Mouse (Mus musculus) liver, embryonic 16.5 days (tissue): Measurements from ENCODE around the gene Rpl10. TPM values are rescaled to one million over a fixed set of nuclear protein-coding genes. Genes with fewer than 3 reads are reported as not detected.

Source experiments
- ATAC-seq: fragments of 200-750 bp; cut with Nextera tagmentation; 2 replicates; pipeline ENCODE4 v1.8.0; 2017; ENCODE audit warnings: low read depth, mild to moderate bottlenecking, moderate number of reproducible peaks, moderate library complexity
- H3K27ac ChIP-seq: fragments of 300-500 bp; sonication (generic); 2 replicates; pipeline ENCODE4 v1.5.1; 2014; ENCODE audit warnings: mild to moderate bottlenecking, low read length
- H3K27me3 ChIP-seq: fragments of 300-500 bp; sonication (generic); 2 replicates; pipeline ENCODE4 v1.6.1; 2014; ENCODE audit warnings: low read depth, low read length, mixed read lengths; ENCODE audit not compliant: control insufficient read depth, insufficient read depth
- H3K36me3 ChIP-seq: fragments of 300-500 bp; sonication (generic); 2 replicates; pipeline ENCODE4 v1.6.1; 2014; ENCODE audit warnings: mild to moderate bottlenecking; ENCODE audit not compliant: control insufficient read depth, insufficient read depth
- H3K4me1 ChIP-seq: fragments of 300-500 bp; sonication (generic); 2 replicates; pipeline ENCODE4 v1.6.1; 2014; ENCODE audit warnings: low read depth, low read length, mixed read lengths; ENCODE audit not compliant: control insufficient read depth
- H3K4me2 ChIP-seq: fragments of 300-500 bp; sonication (generic); 2 replicates; pipeline ENCODE4 v1.6.1; 2014; ENCODE audit warnings: low read depth, low read length, mixed read lengths
- H3K4me3 ChIP-seq: fragments of 300-500 bp; sonication (generic); 2 replicates; pipeline ENCODE4 v1.5.1; 2014; ENCODE audit warnings: low read depth, mild to moderate bottlenecking, low read length
- H3K9ac ChIP-seq: fragments of 300-500 bp; sonication (generic); 2 replicates; pipeline ENCODE4 v1.6.1; 2014; ENCODE audit warnings: low read depth, low read length
- H3K9me3 ChIP-seq: fragments of 300-500 bp; sonication (generic); replicated peaks from 2 replicates; pipeline ENCODE4 v1.6.1; 2016; ENCODE audit warnings: low read length; ENCODE audit not compliant: control insufficient read depth
- WGBS: fragments of 180-500 bp; shearing (Covaris S2); extraction: QIAGEN DNeasy Blood & Tissue Kit; methylation state at CpG from one replicate; pipeline ENCODE4 v1.1.7; 2014; ENCODE audit not compliant: insufficient replicate concordance; 5-methylcytosine and 5-hydroxymethylcytosine counted together
- polyA plus RNA-seq: library from polyadenylated mRNA; unstranded; fragments of >200 nt; fragmentation: Nextera tagmentation; extraction: Ambion mirVana; gene quantifications from 2 replicates; pipeline ENCODE4 v1.2.1, GENCODE M21; 2015

Rpl10 gene
- polyA plus RNA-seq, 1 experiment from 2014 or later = 375 TPM

GRCm38 (mm10) chrX:74245687-74246086, 24.9 kb upstream of the Rpl10 start:
- WGBS = 17% methylated on average over 21 of the region's 21 CpGs
- Histone ChIP-seq H3K4me2 (peak overlapping the region; percentile 91), H3K4me1 (peaks cover 23% of the 10 kb centered on the region), H3K27me3 (no peaks in the 10 kb centered on the region; the same call in 1 of the 2 replicates), H3K27ac (peak overlapping the region; percentile 5), H3K9me3 (no peaks in the 10 kb centered on the region), H3K9ac (peak overlapping the region; percentile 58), H3K36me3 (no peaks in the 10 kb centered on the region), H3K4me3 (peak overlapping the region; percentile 63)
- ATAC-seq = peak; percentile 19; the same call in 1 of the 2 replicates

DNA sequence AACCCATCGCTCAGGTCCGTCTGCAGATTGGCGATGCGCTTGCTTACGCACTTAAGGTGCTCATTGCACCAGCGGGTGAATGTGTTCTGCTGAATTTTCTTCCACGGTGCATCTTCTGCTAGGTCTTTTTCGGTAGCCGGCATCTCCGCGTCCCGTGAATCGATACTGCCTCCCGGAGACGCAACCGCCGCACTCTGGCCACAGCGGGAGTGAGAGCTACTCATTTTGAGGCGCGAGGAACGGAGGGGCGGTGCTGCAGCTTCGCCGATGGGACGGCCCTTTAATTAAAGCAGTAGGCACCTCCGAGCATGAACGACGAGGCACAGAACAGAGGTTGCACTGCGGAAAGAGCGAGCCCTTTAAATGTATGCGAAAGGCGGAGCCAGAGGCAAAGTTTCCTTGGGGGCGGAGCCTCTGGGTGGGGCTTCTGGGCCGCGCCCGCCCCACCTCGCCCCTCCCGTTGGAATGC, 24.4 kb upstream of the Rpl10 start:
- H3K36me3 ChIP-seq = no peaks in the 10 kb centered on the region
- WGBS = 24% methylated on average over 38 of the region's 38 CpGs
- H3K4me2 ChIP-seq = peak overlapping the region; percentile 91
- peak overlapping the region; percentile 63 for H3K4me3 ChIP-seq
- peak overlapping the region; percentile 58 for H3K9ac ChIP-seq
- H3K27ac ChIP-seq = peak overlapping the region; percentile 50
- no peaks in the 10 kb centered on the region for H3K9me3 ChIP-seq
- ATAC-seq = peak; percentile 81
- peaks cover 23% of the 10 kb centered on the region for H3K4me1 ChIP-seq
- H3K27me3 ChIP-seq = no peaks in the 10 kb centered on the region; the same call in 1 of the 2 replicates

DNA sequence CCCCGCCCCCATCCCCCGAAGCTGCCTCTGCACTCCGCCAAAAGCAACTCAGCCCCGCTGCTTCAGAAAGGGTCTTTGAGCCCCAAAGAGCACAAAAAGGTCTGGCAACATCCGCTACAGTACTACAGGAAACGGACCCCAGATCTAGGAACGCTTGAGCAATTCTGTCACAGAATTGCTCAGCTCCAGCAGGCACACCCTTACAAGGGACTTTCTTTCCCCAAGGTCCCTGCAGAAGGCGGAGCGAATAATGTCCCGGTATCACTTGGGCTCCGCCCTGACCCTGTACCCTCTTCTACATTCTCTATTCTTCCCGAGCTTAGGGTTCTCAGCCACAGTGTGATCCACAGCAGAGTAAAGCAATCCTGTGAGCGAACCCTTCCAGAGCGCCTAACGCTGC, 23.9 kb upstream of the Rpl10 start:
- Histone ChIP-seq H3K4me1 (peaks cover 23% of the 10 kb centered on the region), H3K27me3 (no peaks in the 10 kb centered on the region; the same call in 1 of the 2 replicates), H3K36me3 (no peaks in the 10 kb centered on the region), H3K4me2 (peak overlapping the region; percentile 91), H3K9me3 (no peaks in the 10 kb centered on the region), H3K27ac (peak overlapping the region; percentile 50; the same call in 1 of the 2 replicates), H3K9ac (peak overlapping the region; percentile 28; the same call in 1 of the 2 replicates), H3K4me3 (peak overlapping the region; percentile 63)
- peak; percentile 9 for ATAC-seq
- WGBS = 23% methylated on average over 14 of the region's 15 CpGs

- no peaks in the 10 kb centered on the region for H3K36me3 ChIP-seq
- H3K4me1 ChIP-seq = peaks cover 19% of the 10 kb centered on the region
- no peak overlapping the region for H3K4me2 ChIP-seq
- no peaks in the 10 kb centered on the region; the same call in 1 of the 2 replicates for H3K27me3 ChIP-seq
- H3K9me3 ChIP-seq = no peaks in the 10 kb centered on the region
- ATAC-seq = no peak
- WGBS = 10% methylated on average over 3 of the region's 3 CpGs
- H3K27ac ChIP-seq = no peak overlapping the region
- no peak overlapping the region for H3K4me3 ChIP-seq
- no peak overlapping the region for H3K9ac ChIP-seq
Measured at GRCm38 (mm10) chrX:74248651-74249050, 22.0 kb upstream of the Rpl10 start.

GRCm38 (mm10) chrX:74249615-74250014, 21.0 kb upstream of the Rpl10 start, which contains the start of gene Flna:
Gene Flna (minus strand): TSS chrX:74249820.
- peaks cover 9% of the 10 kb centered on the region; the same call in 1 of the 2 replicates for H3K4me1 ChIP-seq
- peak within 1 kb of the TSS; percentile 51 for H3K4me3 ChIP-seq
- H3K36me3 ChIP-seq = no peaks in the 10 kb centered on the region
- peak within 1 kb of the TSS; percentile 45 for H3K9ac ChIP-seq
- H3K9me3 ChIP-seq = no peaks in the 10 kb centered on the region
- H3K27me3 ChIP-seq = no peaks in the 10 kb centered on the region; the same call in 1 of the 2 replicates
- 25% methylated on average over 38 of the region's 38 CpGs for WGBS
- no peak for ATAC-seq
- H3K27ac ChIP-seq = no peak within 1 kb of the TSS
- peak within 1 kb of the TSS; percentile 64 for H3K4me2 ChIP-seq

DNA sequence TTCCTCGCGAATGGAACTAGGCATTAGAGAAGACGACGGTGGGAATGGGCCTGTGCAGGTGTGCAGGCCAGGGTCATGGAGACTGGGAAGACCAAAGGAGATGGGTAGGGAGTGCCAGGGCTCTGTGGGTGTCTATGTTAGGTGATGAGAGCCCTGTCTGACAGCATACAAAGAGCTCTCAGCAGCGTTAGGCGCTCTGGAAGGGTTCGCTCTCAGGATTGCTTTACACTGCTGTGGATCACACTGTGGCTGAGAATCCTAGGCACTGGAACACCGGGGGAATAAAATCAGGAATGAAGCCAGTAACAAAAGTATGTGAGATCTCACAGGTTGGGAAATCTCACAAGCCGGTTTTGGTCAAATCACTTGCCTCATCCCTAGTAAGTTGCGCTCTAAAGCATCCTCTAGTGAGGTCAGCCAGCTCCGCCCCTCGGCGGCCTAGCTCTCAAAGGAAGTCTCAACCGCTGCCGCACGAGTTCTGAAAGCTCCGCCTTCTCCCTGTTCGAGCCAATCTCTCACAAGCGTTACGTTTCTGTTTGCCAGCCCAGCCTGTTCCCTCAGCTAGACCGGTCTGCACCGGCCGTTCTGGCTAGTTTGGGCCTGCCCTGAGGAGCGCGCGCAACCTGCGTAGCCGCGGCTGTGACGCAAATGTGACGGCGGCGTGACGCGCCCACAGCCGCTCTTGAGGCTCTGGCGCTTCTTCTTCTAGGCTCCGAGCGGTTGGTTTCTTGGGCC, 16.3 kb upstream of the Rpl10 start, which contains the start of gene Emd:
Emd (plus strand) TSS at position 535 of the 735 bp plus-strand sequence.
- Histone ChIP-seq H3K9me3 (no peaks in the 10 kb centered on the region), H3K36me3 (peaks cover 4% of the 10 kb centered on the region; the same call in 1 of the 2 replicates), H3K4me2 (peak within 1 kb of the TSS; percentile 80), H3K27me3 (no peaks in the 10 kb centered on the region; the same call in 1 of the 2 replicates), H3K27ac (peak within 1 kb of the TSS; percentile 87), H3K9ac (peak within 1 kb of the TSS; percentile 81), H3K4me1 (peaks cover 4% of the 10 kb centered on the region; the same call in 1 of the 2 replicates), H3K4me3 (peak within 1 kb of the TSS; percentile 74)
- ATAC-seq = peak; percentile 99
- WGBS = 33% methylated on average over 39 of the region's 39 CpGs

DNA sequence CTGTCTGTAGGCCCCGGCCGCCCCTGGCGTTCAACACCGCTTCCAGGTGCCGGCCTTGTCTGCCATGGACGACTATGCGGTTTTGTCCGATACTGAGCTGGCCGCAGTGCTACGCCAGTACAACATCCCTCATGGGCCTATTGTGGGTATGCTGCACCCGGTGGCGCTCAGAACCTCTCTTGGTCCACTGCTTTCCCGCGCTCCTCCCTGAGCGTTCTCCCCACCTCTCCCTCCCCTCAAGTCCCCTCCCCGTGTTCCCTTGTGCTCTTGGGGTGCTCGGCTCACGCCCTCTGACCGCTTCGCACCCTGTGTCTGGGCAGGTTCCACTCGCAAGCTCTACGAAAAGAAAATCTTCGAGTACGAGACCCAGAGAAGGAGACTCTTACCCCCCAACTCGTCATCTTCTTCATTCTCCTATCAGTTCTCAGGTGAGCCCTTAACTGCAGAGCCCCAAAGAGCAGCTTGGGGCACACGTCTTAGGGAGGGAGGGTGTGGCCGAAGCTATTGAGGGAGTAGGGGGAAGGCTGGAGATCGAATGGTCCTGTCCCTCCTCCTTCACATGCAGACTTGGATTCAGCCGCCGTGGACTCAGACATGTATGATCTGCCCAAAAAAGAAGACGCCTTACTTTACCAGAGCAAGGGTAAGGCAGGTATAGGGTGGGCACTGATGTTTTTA, 15.6 kb upstream of the Rpl10 start:
- Histone ChIP-seq H3K9me3 (no peaks in the 10 kb centered on the region), H3K27me3 (no peaks in the 10 kb centered on the region), H3K9ac (peak overlapping the region; percentile 81), H3K4me3 (peak overlapping the region; percentile 74), H3K27ac (peak overlapping the region; percentile 87), H3K4me2 (peak overlapping the region; percentile 80), H3K4me1 (peaks cover 3% of the 10 kb centered on the region; the same call in 1 of the 2 replicates), H3K36me3 (peaks cover 4% of the 10 kb centered on the region; the same call in 1 of the 2 replicates)
- ATAC-seq = peak; percentile 49; the same call in 1 of the 2 replicates
- 20% methylated on average over 31 of the region's 31 CpGs for WGBS

- ATAC-seq = no peak
- Histone ChIP-seq H3K4me3 (no peak overlapping the region), H3K36me3 (peaks cover 4% of the 10 kb centered on the region; the same call in 1 of the 2 replicates), H3K4me2 (no peak overlapping the region), H3K4me1 (peaks cover 3% of the 10 kb centered on the region; the same call in 1 of the 2 replicates), H3K27ac (no peak overlapping the region), H3K9me3 (no peaks in the 10 kb centered on the region), H3K27me3 (no peaks in the 10 kb centered on the region), H3K9ac (no peak overlapping the region)
- 62% methylated on average over 3 of the region's 3 CpGs for WGBS
Measured at GRCm38 (mm10) chrX:74257746-74258145, 12.9 kb upstream of the Rpl10 start.
